Mouse (Mus musculus) thymus, adult 2 months (tissue): Measurements from ENCODE around the gene Them7.

Experiments used
- CTCF ChIP-seq: fragments of 200-500 bp; IDR thresholded peaks from 2 replicates; pipeline ENCODE4 v1.5.1; 2012; ENCODE audit warnings: mild to moderate bottlenecking, control low read depth, low read length, moderate library complexity, borderline replicate concordance; ENCODE audit not compliant: control insufficient read depth, poor library complexity, insufficient read depth; ENCODE audit errors: extremely low read depth
- POLR2A ChIP-seq: fragments of 200-500 bp; IDR thresholded peaks from 2 replicates; pipeline ENCODE4 v1.6.1; 2012; ENCODE audit warnings: mild to moderate bottlenecking, low read length, control low read depth, moderate library complexity; ENCODE audit not compliant: control insufficient read depth, poor library complexity, insufficient read depth; ENCODE audit errors: extremely low read depth

- TF ChIP-seq CTCF (no peak), POLR2A (no peak)
Observed at GRCm38 (mm10) chr2:105394375-105394774, 170.3 kb downstream of the Them7 start.
